Mouse (Mus musculus) lung, postnatal 25 days (tissue): ENCODE data around the gene Cdyl2.

Experiments used
- DNase-seq: peaks from one replicate; pipeline ENCODE4 v3.0.0; 2022; ENCODE audit warnings: low spot score

The Cdyl2 gene

DNA sequence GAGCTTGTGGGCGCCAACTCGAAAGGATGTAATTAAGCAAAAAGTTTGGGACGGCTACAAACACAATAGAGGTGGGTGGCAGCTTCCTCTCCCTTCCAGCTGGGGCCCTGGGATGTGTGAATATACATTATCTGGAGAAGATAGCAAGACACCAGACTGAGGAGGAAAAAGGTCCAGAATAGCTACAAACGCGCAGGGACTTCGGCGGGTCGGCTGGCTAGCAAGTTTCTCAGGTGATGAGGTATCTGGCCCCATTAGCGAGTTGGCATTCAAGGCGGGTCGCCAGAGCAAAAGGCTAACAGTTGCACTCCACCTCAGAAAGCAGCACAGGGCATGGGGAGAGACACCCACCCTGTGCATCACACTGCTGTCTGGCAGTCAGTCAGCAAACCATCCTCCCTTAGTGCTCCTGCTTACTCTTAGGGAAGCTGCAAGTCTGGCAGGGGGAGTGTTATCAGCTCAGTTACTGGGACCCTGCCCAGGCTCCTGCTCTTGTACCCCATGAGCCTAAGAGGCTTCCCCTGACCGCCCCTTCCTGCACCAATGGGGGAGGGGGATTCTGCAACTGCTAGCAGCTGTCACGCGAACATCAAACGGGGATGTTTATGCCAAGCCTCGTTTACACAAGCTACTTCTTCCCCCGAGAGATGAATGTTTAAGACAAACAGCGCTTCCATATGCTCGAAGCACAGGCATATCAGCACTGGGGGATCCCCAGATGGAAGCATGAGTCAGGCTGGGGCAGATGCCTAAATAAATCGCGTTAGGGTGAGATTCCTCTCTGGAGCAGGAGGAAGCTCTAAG is 111.4 kb downstream of the Cdyl2 start:
- no peak for DNase-seq

DNA sequence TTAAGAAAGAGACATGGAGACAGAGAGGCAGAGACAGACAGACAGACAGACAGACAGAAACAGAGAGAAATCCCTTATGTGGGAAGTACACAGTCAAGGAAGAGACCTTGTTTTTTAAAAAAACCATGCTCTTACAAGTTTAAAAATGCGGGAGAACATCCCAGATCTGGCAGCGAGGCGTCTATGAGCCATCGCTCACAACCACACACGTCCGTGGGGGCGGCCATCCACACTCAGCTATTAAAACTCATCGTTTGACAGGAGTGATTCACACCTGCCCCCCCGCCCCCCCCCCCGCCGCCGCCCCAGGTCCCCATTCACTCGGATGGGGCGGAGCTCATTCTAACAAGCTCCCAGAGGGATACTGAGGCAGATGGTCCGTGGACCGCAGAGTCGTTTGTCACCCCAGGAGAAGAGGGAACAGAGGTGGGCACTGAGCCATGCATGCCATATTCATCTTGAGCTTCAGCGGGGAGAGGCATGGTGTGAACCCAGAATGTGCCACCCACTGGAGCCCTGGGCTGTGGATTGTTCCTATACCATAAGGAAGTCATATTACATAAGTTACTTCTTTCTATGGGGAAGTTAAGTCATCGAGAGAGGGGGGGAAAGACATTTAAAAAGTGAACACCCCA is 113.0 kb downstream of the Cdyl2 start:
- DNase-seq: no peak

DNA sequence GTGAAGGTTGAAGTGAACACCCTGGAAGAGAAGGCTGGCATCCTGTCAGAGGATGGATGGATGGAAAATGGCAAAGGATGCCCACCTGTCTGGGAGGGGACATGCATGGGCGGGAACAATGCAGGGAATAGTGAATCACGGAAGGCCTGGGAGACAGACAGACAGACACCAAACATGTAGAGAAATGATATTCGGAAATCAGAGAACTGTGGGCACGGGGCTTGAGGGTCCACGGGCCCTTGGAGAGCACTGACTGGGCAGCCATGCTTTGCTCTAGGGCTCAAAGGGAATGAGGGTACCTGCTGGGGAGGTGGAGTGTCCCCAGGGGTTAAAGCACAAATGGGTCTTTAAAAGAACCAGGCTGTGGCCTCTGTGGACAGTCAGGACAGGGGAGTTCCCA is 113.6 kb downstream of the Cdyl2 start:
- no peak for DNase-seq

DNA sequence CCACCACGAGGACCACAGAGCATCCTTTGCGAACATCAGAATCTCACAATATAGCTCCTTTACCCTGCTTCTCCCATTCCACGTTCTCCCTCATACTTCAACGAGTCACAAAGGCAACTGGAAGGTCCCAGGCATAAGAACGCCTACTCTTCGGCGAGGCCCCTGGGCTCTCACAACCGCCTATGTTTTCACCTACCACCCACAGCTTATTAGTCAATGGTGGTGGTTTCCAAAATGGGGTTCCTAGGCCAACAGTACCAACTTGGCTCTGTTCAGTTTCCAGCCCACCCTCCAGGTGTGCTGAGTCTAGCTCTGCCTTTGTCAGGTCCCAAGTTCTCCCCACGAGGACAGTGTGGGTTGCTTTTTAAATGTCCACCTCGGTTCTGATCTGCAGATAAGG is 114.0 kb downstream of the Cdyl2 start:
- no peak for DNase-seq

DNA sequence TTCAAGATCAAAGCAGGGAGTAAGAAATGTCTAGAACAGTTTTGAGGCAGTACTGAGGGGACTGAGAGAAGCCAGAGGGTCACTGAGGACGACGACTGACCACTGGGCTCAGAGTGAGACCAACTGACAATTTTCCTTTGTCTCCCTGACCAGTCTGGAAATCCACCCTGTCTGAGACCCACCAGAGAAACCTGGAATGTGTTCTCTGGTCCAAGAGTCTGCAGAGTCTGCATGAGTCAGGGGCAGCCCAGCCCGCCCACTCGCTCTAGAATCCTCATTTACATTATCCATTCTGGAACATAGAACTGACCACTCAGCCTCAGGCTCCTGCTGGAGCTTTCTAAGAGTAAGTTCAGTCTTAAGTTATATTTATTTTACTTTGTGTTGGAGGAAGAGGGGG is 114.9 kb downstream of the Cdyl2 start:
- DNase-seq: no peak

DNA sequence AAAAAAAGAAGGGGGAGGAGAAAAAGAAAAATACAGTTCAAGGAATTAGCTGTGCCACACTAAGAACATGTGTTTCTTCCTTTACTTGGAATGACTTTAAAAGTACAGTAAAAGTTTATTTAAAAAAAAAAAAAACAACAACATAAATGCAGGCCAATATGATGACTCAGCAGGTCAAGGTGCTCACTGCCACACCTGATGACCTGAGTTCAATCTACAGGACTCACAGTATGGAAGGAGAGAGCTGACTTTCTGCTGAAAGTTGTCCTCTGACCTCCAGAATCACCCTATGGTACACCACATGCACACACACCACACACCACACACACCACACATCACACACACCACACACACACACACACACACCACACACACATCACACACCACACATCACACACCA is 116.4 kb downstream of the Cdyl2 start:
- no peak for DNase-seq

DNA sequence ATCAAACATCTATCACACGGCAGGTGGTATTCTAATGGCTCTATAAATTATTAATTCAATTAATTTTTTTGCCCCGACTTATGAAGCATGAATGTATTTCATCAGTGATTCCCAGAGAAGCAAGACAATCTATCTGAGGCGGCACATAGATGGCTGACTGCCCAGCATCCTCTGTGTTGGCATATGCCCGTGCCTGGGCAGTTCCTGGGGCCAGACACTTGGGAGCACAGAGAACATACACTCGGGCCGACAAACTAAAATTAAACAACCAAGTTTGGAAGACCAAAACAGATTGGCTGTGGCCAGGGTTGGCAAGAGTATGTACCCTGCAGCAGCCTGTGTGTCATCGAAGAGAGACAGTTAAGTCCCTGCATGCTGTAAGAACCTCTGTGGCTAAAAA is 117.9 kb downstream of the Cdyl2 start:
- no peak for DNase-seq

DNA sequence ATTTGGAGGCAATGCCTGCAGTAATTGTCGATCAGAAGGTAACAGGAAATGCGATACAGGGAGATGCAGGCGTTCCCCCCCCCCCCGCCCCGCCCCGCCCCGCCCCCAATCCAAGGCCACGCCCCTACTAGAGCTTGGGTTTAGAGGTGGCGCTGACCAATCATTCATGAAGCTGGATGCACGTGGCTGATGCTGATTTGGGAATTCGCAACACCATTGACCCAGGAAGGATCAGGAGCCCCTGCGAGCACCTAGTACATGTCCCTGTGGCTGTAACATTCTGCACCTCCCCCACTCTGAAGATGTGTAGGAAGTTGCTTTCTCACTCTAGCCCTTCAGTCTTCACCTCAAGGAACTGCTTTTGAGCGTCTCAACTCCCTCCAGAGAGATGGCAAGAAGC is 126.6 kb downstream of the Cdyl2 start:
- DNase-seq: no peak

DNA sequence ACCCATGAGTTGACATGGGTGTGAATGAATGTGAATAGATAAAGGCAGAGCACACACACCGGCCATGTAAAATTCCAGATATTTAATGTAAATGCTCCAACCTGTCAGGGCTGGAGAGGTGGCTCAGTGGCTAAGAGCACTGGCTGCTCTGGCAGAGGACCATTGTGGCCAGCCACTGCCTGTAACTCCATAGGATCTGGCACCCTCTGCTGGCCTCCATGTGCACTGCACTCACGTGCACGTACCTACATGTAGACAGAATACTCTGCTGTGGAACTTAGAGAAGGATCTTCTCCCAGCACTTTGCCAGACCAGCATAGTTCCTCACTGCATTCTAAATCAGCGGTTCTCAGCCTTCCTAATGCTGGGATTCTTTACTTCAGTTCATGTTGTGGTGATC is 130.0 kb downstream of the Cdyl2 start:
- DNase-seq: no peak

DNA sequence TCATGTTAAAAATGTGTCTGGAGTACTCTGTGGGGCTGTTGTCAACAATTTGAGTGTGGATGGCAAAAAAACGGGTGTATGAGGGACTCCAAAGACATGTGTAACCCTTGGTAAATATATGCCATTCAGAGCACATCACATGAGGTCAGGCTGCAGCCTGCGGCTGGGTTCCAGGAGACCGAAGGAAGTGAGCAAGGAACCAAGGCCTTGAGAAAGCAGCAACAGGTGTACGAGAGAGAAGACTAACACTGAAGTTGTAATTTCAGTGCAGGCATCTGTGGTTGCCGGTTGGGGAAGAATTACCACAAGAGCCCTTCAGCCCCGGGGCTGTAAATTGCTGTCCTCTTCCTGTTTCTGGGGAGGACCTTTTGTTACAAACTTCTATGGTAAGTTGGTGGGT is 133.1 kb downstream of the Cdyl2 start:
- DNase-seq: no peak

DNA sequence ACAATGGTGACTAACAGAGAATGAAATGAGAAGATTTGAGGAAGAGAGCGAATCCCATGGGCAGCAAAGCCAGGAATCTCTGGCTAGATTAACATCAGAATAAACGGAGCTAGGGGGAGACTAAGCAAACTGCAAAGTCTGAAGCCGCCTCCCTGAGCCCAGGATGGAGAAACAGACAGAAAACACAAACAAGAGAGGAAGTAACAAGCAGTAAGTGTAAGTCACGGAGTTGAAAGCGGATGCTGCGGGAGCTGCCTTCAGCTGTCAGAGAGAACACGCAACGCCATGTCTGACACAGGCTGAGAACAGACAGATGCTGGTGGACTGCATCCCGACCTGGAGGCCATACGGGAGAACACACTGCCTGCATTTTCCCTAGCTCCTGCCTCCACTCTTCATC is 141.6 kb downstream of the Cdyl2 start:
- no peak for DNase-seq

DNA sequence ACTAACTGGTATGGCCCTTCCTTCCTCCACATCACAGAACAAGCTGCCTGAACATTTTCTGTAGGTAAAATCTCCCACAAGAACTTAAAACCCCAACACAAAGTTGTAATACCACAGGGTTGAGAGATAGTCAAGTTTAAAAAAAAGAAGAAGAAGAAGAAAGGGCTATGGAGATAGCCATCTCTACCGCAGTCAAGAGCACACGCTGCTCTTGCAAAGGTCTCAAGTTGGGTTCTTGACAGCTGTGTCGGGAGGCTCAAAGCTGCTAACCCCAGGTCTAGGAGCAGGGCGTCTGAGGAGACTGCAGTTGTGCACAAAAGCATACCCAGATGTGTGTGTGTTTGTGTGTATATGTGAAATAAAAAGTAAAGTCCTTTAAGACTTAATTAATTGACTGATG is 142.2 kb downstream of the Cdyl2 start:
- DNase-seq: no peak

DNA sequence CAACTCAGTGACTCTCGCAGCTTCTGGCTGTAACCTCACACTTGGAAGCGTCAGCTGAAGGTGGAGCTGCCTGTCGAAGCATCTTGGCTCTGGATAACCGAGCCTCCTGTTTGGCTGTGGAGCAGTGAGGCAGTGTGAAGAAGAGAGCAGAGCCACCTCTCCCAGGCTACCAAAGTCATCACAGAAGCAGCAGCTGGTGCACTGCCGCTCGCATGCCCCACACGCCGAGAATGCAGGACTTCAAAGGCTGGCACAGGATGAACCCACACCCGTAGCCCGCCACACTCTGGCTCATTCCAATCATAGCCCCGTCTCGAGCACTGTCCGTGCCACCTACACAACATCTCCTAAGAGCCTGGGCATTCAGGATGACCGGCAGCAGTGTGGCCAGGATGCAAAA is 142.7 kb downstream of the Cdyl2 start:
- no peak for DNase-seq

DNA sequence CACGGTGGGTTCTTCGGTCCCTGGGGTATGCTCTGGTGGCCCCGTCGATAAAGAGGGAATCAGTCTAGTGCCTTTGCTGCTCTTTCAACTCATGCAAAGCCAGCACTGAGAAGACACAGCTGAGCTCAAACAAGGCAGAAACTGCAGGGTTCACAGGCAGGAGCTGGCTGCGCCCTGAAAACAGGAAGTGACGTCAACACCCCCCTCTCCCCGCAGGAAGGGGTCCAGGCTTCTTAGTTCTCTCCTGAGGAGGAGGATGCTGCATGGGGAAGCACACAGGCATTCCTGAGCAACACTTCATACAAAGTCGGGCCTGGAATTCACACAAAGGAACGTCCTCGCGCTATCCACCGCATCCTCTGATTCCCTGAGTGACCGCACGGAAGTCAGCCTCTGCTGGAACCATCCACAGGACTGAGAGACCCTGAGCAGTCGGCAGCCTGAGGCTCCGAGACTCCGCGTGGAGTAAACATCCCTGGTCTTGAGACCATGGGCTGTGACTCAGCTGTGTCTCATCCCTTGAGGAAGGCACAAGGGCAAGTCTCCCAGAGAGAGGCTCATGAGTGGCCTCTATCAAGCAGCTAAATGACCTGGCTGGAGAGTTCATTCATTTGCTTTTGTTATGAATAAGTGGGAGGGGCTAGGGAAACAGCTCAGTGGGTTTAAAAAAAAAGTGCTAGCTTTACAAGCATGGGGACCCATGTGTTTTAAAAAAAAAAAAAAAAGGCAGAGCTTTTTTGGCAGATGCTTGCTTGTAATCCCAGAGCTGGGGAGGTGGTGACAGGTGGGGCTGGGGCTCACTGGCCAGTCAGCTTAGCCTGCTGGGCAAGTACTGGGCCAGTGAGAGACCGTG is 144.9 kb downstream of the Cdyl2 start:
- peak; percentile 5 for DNase-seq

DNA sequence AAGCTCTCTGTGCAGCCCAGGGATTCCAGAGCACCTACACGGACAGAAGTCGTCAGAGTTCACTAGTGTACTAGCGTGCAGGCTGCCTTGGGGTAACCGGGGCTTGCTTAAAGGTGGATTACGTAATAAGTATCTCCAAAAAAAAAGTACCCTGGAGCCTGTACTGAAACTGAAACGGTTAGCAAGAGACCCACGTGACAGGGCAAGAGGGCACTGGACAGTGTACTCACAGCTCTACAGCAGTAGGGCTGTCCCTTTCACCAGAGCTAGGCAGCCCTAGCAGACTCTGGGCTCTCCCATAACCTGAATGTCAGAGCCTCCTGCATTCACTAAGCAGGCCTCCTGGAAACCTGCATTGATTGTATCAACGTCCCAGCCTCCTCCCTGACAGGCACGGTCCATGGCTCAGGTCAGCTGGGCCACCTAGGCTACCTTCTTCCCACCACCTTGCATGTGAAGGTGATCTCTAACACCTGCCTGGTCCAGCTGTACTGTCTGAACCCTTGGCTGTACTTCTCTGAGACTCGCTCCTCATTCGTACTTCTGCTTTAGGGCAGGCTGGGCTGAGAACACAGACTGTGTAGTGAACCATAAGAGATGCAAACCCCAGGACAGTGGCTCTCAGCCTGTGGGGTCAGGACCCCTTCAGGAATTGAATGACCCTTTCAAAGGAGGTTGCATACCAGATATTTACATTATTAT is 151.3 kb downstream of the Cdyl2 start:
- DNase-seq: peak; percentile 59

DNA sequence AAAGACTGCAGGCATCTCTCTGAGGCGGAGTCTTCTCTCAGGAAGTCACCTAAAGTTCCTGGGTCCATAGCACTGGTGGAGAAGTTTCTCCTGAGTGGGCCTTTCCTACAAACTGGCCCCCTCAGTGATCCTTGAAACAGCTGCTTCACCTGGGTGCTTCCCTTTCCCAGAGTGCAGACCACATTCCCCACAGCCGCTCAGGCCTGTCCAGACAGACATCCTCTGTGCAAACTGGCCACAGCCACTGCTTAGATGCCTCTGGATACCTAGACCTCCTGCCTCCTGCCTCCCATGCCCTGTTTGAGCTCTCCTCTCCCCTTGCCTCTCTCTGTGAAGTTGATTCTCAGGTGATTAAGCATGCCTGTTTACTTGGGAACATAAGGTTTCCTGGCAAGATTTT is 156.1 kb downstream of the Cdyl2 start:
- no peak for DNase-seq

DNA sequence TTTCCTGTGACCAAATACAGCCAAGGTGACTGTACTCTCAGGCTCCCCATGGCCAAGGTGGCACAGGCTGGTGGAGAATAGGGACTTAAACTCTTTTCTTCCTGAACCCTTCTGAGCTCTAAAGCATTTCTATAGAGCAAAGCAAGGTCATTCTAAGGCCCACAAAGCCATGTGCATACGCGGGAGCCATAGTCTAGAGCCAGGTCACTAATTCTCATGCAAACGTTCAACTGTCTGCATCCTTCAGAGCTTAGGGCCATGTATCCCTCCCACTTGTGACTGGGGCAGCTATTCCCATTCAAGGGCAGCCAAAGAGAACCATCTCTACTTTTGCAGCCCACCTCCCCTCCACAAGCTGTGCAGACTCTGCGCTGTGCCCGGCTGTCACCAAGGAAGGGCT is 159.7 kb downstream of the Cdyl2 start:
- DNase-seq: no peak

DNA sequence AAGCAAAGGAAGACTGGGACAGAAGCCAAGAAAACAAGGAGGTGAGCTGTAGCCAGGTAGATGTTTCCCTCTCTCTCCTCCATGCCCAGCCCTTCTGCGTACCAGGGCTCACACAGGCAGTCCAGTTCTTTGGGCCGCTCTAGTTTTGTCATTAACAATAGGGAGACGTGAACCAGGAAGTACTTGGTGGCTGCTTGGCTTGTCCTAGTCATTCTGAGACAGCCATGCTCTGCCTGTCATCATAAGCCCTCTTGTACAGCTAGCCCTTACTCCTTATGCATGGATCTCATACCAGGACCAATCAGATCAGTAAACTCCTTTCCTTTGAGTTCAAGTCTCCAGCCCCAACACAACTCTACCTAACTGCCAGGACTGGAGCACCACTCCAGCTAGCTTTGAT is 180.0 kb downstream of the Cdyl2 start:
- no peak for DNase-seq

DNA sequence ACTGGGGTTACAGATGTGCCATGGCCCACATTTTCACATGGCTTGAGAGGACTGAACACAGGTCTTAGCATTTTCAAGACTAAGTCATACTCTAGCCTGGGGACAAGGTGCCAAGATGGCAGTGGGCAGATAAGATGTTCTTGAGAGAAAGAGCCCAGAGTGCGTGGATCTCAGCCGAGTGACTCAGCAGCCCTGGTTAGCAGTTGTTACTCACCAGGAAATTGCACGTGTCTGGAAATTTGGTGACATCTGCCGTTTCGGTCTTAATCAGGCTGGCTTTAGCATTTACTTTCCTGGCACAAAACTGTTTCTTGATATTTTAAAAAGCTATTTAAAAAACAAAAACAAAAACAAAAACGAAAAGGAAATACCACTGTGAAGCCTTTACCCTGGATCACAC is 180.5 kb downstream of the Cdyl2 start:
- DNase-seq: no peak

DNA sequence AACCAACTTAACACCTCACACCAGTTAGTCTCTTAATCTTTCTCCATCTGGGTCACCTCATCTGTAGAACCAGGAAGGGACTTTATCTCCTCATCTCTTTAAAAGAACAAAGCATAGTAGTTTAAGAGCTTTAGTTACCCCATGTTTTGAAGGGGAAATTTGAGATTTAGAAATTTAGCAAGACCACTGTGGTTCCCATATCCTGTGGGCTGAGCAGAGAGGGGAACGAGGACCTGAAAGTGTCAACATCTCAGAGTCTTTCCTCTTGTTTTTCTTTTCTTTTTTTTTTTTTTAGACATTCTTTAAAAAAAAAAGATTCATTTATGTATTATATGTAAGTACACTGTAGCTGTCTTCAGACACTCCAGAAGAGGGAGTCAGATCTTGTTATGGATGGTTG is 189.4 kb downstream of the Cdyl2 start:
- no peak for DNase-seq

DNA sequence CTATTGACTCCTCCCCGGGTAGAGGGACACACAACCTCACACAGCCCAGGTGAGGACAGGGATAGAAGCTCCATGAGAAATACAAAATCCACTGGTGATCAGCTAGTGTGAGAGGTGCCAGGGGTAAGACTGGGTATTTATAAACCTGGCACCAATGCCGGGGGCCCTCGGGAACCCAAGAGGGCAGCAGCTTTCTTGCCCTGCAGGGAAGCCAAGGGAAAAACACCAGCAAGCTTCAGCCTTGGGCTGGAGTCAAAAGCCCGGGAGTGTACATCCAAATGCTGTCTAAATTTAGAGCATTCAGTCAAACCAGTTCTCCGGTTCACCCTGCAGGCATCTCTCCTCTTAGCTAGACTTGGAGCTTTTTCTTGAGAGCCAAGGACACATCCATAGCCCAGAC is 189.9 kb downstream of the Cdyl2 start:
- DNase-seq: no peak

DNA sequence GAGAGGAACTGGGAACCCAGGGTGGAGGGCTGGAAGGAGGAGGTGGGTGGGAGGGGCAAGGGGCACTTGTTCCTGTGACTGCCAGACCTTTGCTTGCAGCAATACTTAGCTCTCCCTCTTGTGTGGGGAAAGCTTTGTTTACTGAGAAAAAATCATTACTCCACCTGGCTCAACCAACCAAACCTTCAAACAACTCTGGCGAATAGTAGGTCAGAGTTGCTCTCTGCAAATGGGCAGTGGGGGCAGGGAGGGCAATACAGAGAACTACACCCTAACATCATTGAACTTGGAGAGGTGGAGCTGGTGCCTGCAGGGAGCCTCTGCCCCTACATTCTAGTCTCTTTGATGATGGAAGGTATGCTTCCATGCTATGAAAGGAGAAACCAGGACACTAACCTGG is 192.7 kb downstream of the Cdyl2 start:
- no peak for DNase-seq

DNA sequence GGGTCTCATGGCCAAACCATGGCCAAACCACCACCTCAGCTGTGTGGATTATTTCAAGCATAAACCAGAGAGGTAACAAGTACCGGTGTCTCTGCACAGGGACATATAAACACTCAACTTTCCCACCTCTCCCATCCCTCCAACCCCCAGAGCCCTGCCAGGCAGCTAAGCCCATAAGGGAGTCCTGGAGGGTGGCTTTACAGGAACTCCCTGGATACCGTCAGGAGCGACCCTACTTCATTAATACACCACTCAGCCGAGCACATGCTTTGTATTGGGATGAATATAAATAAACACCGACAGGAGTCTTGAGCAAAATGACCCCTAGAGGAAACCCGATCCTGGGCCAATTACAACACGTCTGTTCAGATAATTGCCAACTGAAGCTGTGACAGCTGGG is 194.0 kb downstream of the Cdyl2 start:
- DNase-seq: no peak
